Mouse (Mus musculus): Measurements from ENCODE around the gene Mecom.

The Mecom gene

GRCm38 (mm10) chr3:30483006-30483684 is 64.7 kb downstream of the Mecom start:
- DNase-seq (ENCODE audit: low spot score) = no peak

GRCm38 (mm10) chr3:30481682-30482081 is 66.1 kb downstream of the Mecom start:
- peak; percentile 7 for DNase-seq (ENCODE audit: low spot score)

- DNase-seq (ENCODE audit: low spot score) = no peak
Measured at GRCm38 (mm10) chr3:30480551-30480950, 67.3 kb downstream of the Mecom start.

GRCm38 (mm10) chr3:30478252-30478651 is 69.6 kb downstream of the Mecom start:
- no peak for DNase-seq (ENCODE audit: low spot score)

GRCm38 (mm10) chr3:30477008-30477407 is 70.8 kb downstream of the Mecom start:
- DNase-seq (ENCODE audit: low spot score) = no peak

GRCm38 (mm10) chr3:30475591-30475990 is 72.2 kb downstream of the Mecom start:
- DNase-seq (ENCODE audit: low spot score) = no peak

GRCm38 (mm10) chr3:30468068-30468835 is 79.6 kb downstream of the Mecom start:
- DNase-seq (ENCODE audit: low spot score) = no peak

GRCm38 (mm10) chr3:30466031-30466650 is 81.7 kb downstream of the Mecom start:
- no peak for DNase-seq (ENCODE audit: low spot score)

GRCm38 (mm10) chr3:30464497-30464896 is 83.3 kb downstream of the Mecom start:
- DNase-seq (ENCODE audit: low spot score) = no peak

GRCm38 (mm10) chr3:30461831-30462230 is 86.0 kb downstream of the Mecom start:
- DNase-seq (ENCODE audit: low spot score) = no peak

- no peak for DNase-seq (ENCODE audit: low spot score)
Measured at GRCm38 (mm10) chr3:30460890-30461578, 86.8 kb downstream of the Mecom start.

GRCm38 (mm10) chr3:30459626-30460025 is 88.2 kb downstream of the Mecom start:
- no peak for DNase-seq (ENCODE audit: low spot score)

- DNase-seq (ENCODE audit: low spot score) = no peak
Measured at GRCm38 (mm10) chr3:30457975-30458678, 89.7 kb downstream of the Mecom start.

- DNase-seq (ENCODE audit: low spot score) = no peak
Measured at GRCm38 (mm10) chr3:30455902-30456301, 91.9 kb downstream of the Mecom start.

- no peak for DNase-seq (ENCODE audit: low spot score)
Measured at GRCm38 (mm10) chr3:30453546-30454455, 94.0 kb downstream of the Mecom start.

GRCm38 (mm10) chr3:30453046-30453445 is 94.8 kb downstream of the Mecom start:
- no peak for DNase-seq (ENCODE audit: low spot score)

GRCm38 (mm10) chr3:30452511-30452910 is 95.3 kb downstream of the Mecom start:
- no peak for DNase-seq (ENCODE audit: low spot score)

GRCm38 (mm10) chr3:30450206-30450965 is 97.4 kb downstream of the Mecom start:
- peak; percentile 68 for DNase-seq (ENCODE audit: low spot score)

- peak; percentile 41 for DNase-seq (ENCODE audit: low spot score)
Measured at GRCm38 (mm10) chr3:30448624-30449023, 99.2 kb downstream of the Mecom start.

- DNase-seq (ENCODE audit: low spot score) = peak; percentile 11
Measured at GRCm38 (mm10) chr3:30445970-30446442, 101.8 kb downstream of the Mecom start.
